Mouse (Mus musculus) gastrocnemius, adult 2 months (tissue): ENCODE results near the gene Mgat5b. TPM values are rescaled to one million over a fixed set of nuclear protein-coding genes. Genes with fewer than 3 reads are reported as not detected.

Experiments
- DNase-seq: peaks from one replicate; pipeline ENCODE4 v3.0.0; 2022
- H3K27ac ChIP-seq: fragments of 200-600 bp; 2 replicates; pipeline ENCODE4 v1.8.1; 2022; ENCODE audit warnings: mild to moderate bottlenecking
- H3K4me3 ChIP-seq: fragments of 200-600 bp; 2 replicates; pipeline ENCODE4 v1.8.1; 2022; ENCODE audit warnings: mild to moderate bottlenecking, moderate library complexity
- CTCF ChIP-seq: fragments of 200-600 bp; IDR thresholded peaks from 2 replicates; pipeline ENCODE4 v1.8.1; 2022; ENCODE audit warnings: antibody characterized with exemption, mild to moderate bottlenecking, moderate library complexity
- intact Hi-C: fragments of 180-260 bp; cut with DNase I; formaldehyde crosslinking; loops from one replicate; pipeline ENCODE4 v1.15.1; 2025
- total RNA-seq, 2 experiments: library from RNA; stranded (reverse); gene quantifications; 2 replicates each; pipeline ENCODE4 v1.2.3; 2021

The Mgat5b gene
- total RNA-seq, 2 experiments from 2014 or later: not detected

- Histone ChIP-seq H3K4me3 (no peak overlapping the region), H3K27ac (no peak overlapping the region)
- DNase-seq: no peak
- no peak for TF ChIP-seq CTCF
- intact Hi-C loops: no loop called here
These were observed 50.8 kb downstream of the Mgat5b start for GRCm38 (mm10) chr11:116969498-116969897.

GRCm38 (mm10) chr11:116970847-116971246 lies 52.2 kb downstream of the Mgat5b start:
- intact Hi-C loops: no loop called here
- no peak for TF ChIP-seq CTCF
- DNase-seq: no peak
- Histone ChIP-seq H3K4me3 (no peak overlapping the region), H3K27ac (no peak overlapping the region)

- DNase-seq: no peak
- no peak overlapping the region for H3K27ac ChIP-seq
- TF ChIP-seq CTCF: no peak
- intact Hi-C loops: no loop called here
- H3K4me3 ChIP-seq: no peak overlapping the region
These were observed 54.2 kb downstream of the Mgat5b start for GRCm38 (mm10) chr11:116972828-116973227.

- DNase-seq: no peak
- TF ChIP-seq CTCF: no peak
- Histone ChIP-seq H3K4me3 (no peak overlapping the region), H3K27ac (no peak overlapping the region)
- intact Hi-C loops: no loop called here
These were observed 54.8 kb downstream of the Mgat5b start for GRCm38 (mm10) chr11:116973508-116973907.

- intact Hi-C loops: no loop called here
- no peak overlapping the region for H3K4me3 ChIP-seq
- DNase-seq: no peak
- no peak overlapping the region for H3K27ac ChIP-seq
- no peak for TF ChIP-seq CTCF
These were observed 55.7 kb downstream of the Mgat5b start for GRCm38 (mm10) chr11:116974341-116974740.

GRCm38 (mm10) chr11:116980313-116980712 lies 61.6 kb downstream of the Mgat5b start:
- TF ChIP-seq CTCF: no peak
- intact Hi-C loops: no loop called here
- no peak overlapping the region for H3K27ac ChIP-seq
- no peak overlapping the region for H3K4me3 ChIP-seq
- peak; percentile 31 for DNase-seq

GRCm38 (mm10) chr11:116982543-116982942 lies 63.9 kb downstream of the Mgat5b start:
- Histone ChIP-seq H3K27ac (no peak overlapping the region), H3K4me3 (no peak overlapping the region)
- no peak for DNase-seq
- intact Hi-C loops: no loop called here
- no peak for TF ChIP-seq CTCF

GRCm38 (mm10) chr11:116985504-116986385 lies 67.1 kb downstream of the Mgat5b start:
- no peak for TF ChIP-seq CTCF
- DNase-seq: peak; percentile 45
- intact Hi-C loops: no loop called here
- Histone ChIP-seq H3K4me3 (no peak overlapping the region), H3K27ac (no peak overlapping the region)

GRCm38 (mm10) chr11:116988131-116988530 lies 69.5 kb downstream of the Mgat5b start:
- Histone ChIP-seq H3K27ac (no peak overlapping the region), H3K4me3 (no peak overlapping the region)
- no peak for DNase-seq
- intact Hi-C loops: no loop called here
- no peak for TF ChIP-seq CTCF

- no peak overlapping the region for H3K27ac ChIP-seq
- intact Hi-C loops: no loop called here
- no peak overlapping the region for H3K4me3 ChIP-seq
- DNase-seq: peak; percentile 40
- TF ChIP-seq CTCF: no peak
These were observed 71.6 kb downstream of the Mgat5b start for GRCm38 (mm10) chr11:116990231-116990630.

- no peak for TF ChIP-seq CTCF
- intact Hi-C loops: no loop called here
- no peak overlapping the region for H3K27ac ChIP-seq
These were observed 72.7 kb downstream of the Mgat5b start for GRCm38 (mm10) chr11:116991410-116991809.

GRCm38 (mm10) chr11:116991964-116992363 lies 73.3 kb downstream of the Mgat5b start:
- intact Hi-C loops: no loop called here
- TF ChIP-seq CTCF: no peak
- no peak for DNase-seq
- Histone ChIP-seq H3K4me3 (no peak overlapping the region), H3K27ac (no peak overlapping the region)

More at GRCm38 (mm10) chr11:116991410-116991809, 72.7 kb downstream of the Mgat5b start:
- no peak for DNase-seq
- H3K4me3 ChIP-seq: no peak overlapping the region

- no peak overlapping the region for H3K27ac ChIP-seq
- TF ChIP-seq CTCF: peak; percentile 75
- intact Hi-C loops: loop anchor here (2.0 kb wide), 1 partner anchor 75 kb away; the partner anchor contains the start of gene Mgat5b
- no peak for DNase-seq
- H3K4me3 ChIP-seq: no peak overlapping the region
These were observed 75.5 kb downstream of the Mgat5b start for GRCm38 (mm10) chr11:116994095-116994582.
